In genomic region chr19:59387178-59387577, GRCm38 (mm10) we compare ENCODE assay signal across 8 mouse cellular contexts. TPM values are rescaled to one million over a fixed set of nuclear protein-coding genes. Genes with fewer than 3 reads are reported as not detected.
DNase-seq lines count a peak whose midpoint lies in the region; ATAC-seq and TF ChIP-seq lines count a peak whose summit lies in the region.

No protein-coding gene starts in this region.

- intact Hi-C loops in heart, postnatal 36 days (cut with DNase I), result no loop called here

- peak; percentile 78 for TF ChIP-seq CTCF in forebrain, postnatal 0 days (IDR thresholded peaks at IDR 0.05; ENCODE audit: low read depth)
- TF ChIP-seq CTCF in lung, adult 2 months (IDR thresholded peaks at IDR 0.05; ENCODE audit: insufficient read depth, low read length), result peak; percentile 24

- H3K27ac ChIP-seq in forebrain, postnatal 0 days (ENCODE audit: low read depth, low read length), result no peak overlapping the region
- H3K27ac ChIP-seq in forebrain, embryonic 16.5 days (ENCODE audit: low read length), result no peak overlapping the region

- no peak overlapping the region for H3K9ac ChIP-seq in forebrain, postnatal 0 days
- H3K9ac ChIP-seq in forebrain, embryonic 16.5 days (replicated peaks; ENCODE audit: low read depth, low read length), result no peak overlapping the region

- WGBS in forebrain, postnatal 0 days, result 49% methylated on average over 1 of the region's 1 CpGs
- 45% methylated on average over 1 of the region's 1 CpGs for WGBS in forebrain, embryonic 16.5 days
- 38% methylated on average over 1 of the region's 1 CpGs for WGBS in lung, adult 2 months

- H3K4me3 ChIP-seq in forebrain, postnatal 0 days (ENCODE audit: low read depth, low read length), result no peak overlapping the region
- no peak overlapping the region for H3K4me3 ChIP-seq in forebrain, embryonic 16.5 days (replicated peaks; ENCODE audit: low read length)
- H3K4me3 ChIP-seq in lung, adult 2 months (replicated peaks; ENCODE audit: extremely low read depth, low read depth, low read length), result no peak overlapping the region

- H3K27me3 ChIP-seq in forebrain, postnatal 0 days (ENCODE audit: insufficient read depth, low read length), result no peaks in the 10 kb centered on the region
- H3K27me3 ChIP-seq in forebrain, embryonic 16.5 days (replicated peaks; ENCODE audit: control insufficient read depth, insufficient read depth, low read length), result peaks cover 2% of the 10 kb centered on the region; the same call in 1 of the 2 replicates

- H3K4me1 ChIP-seq in forebrain, postnatal 0 days (ENCODE audit: insufficient read depth), result no peaks in the 10 kb centered on the region
- H3K4me1 ChIP-seq in forebrain, embryonic 16.5 days (replicated peaks; ENCODE audit: control insufficient read depth, insufficient read depth, low read length), result peaks cover 10% of the 10 kb centered on the region
- H3K4me1 ChIP-seq in lung, adult 2 months (ENCODE audit: control insufficient read depth, insufficient read depth, low read length), result no peaks in the 10 kb centered on the region

- TF ChIP-seq POLR2A in lung, adult 2 months (IDR thresholded peaks at IDR 0.05; ENCODE audit: borderline replicate concordance, extremely low read depth, low read depth, low read length), result no peak

- H3K9me3 ChIP-seq in forebrain, postnatal 0 days (ENCODE audit: low read length), result no peaks in the 10 kb centered on the region
- H3K9me3 ChIP-seq in forebrain, embryonic 16.5 days (ENCODE audit: control insufficient read depth, low read length), result no peaks in the 10 kb centered on the region

- no peak overlapping the region for H3K4me2 ChIP-seq in forebrain, postnatal 0 days (ENCODE audit: low read depth)
- H3K4me2 ChIP-seq in forebrain, embryonic 16.5 days (ENCODE audit: low read length), result no peak overlapping the region

- peak; percentile 64 for DNase-seq in forebrain, postnatal 0 days
- DNase-seq in lung, adult 2 months, result no peak
- no peak for DNase-seq in lung, postnatal 25 days (ENCODE audit: low spot score)
- peak; percentile 53 for DNase-seq in R1 (ENCODE audit: low read depth, low spot score)
- peak; percentile 69 for DNase-seq in induced T-regulatory cell, adult 2 months (ENCODE audit: low read depth)
- no peak for DNase-seq in heart, postnatal 36 days

- H3K36me3 ChIP-seq in forebrain, postnatal 0 days (ENCODE audit: insufficient read depth), result no peaks in the 10 kb centered on the region
- H3K36me3 ChIP-seq in forebrain, embryonic 16.5 days (ENCODE audit: control insufficient read depth, insufficient read depth), result no peaks in the 10 kb centered on the region

- ATAC-seq in forebrain, postnatal 0 days, result no peak
- ATAC-seq in forebrain, embryonic 16.5 days, result no peak
- ATAC-seq in neutrophil, adult 5-6 weeks (ENCODE audit: extremely low read depth, insufficient number of reproducible peaks, low FRiP score, poor library complexity, severe bottlenecking), result peak; percentile 52; the same call in 1 of the 2 replicates

RNA-seq across cellular contexts. Expression of gene Pdzd8, which starts 41.6 kb away (rescaled TPM):
- 40.5 and 47.6 TPM in 2 replicates for total RNA-seq in forebrain, postnatal 0 days (2014; rRNA removed)
- 6.5 and 8.7 TPM in 2 replicates for polyA plus RNA-seq in forebrain, postnatal 0 days (2015; fragmentation: Nextera tagmentation; extraction: Ambion mirVana)
- polyA plus RNA-seq in forebrain, embryonic 16.5 days (2015; fragmentation: Nextera tagmentation; extraction: Ambion mirVana), result 8.0 and 8.4 TPM in 2 replicates
- polyA plus RNA-seq in lung, adult 2 months (2012; rRNA removed), result 10.0 and 12.3 TPM in 2 replicates
- total RNA-seq in neutrophil, adult 5-6 weeks (2017), result 54.5 and 65.5 TPM in 2 replicates
- 10 to 100 TPM; 24.7 to 27.2 TPM for total RNA-seq in heart, postnatal 36 days (2021)

Comparison
In these comparisons a context has a peak if more than half of its experiments do, and no peak if none do; other contexts are left out.
1. DNase-seq: peak in forebrain, postnatal 0 days (single experiment), R1 (single experiment) and induced T-regulatory cell, adult 2 months (single experiment); none in lung, adult 2 months (single experiment), lung, postnatal 25 days (single experiment) and heart, postnatal 36 days (0 of 2).